Mouse (Mus musculus) neutrophil, adult 5-6 weeks (primary cell): Measurements from ENCODE around the gene Rsph1. TPM values are rescaled to one million over a fixed set of nuclear protein-coding genes. Genes with fewer than 3 reads are reported as not detected.

Experiments used
- ATAC-seq: fragments of 151-379, 151-347 bp; 2 replicates; pipeline ENCODE4 v1.8.0; 2017; ENCODE audit warnings: mild to moderate bottlenecking, moderate TSS enrichment; ENCODE audit not compliant: insufficient number of reproducible peaks, poor library complexity, low FRiP score, severe bottlenecking; ENCODE audit errors: extremely low read depth
- total RNA-seq: library from RNA; stranded (forward); fragments of 200-1000 nt; gene quantifications from 2 replicates; pipeline ENCODE4 v1.2.3, GENCODE M21; 2017

Rsph1 gene
- total RNA-seq, 1 experiment from 2014 or later, result 1.4 TPM

DNA sequence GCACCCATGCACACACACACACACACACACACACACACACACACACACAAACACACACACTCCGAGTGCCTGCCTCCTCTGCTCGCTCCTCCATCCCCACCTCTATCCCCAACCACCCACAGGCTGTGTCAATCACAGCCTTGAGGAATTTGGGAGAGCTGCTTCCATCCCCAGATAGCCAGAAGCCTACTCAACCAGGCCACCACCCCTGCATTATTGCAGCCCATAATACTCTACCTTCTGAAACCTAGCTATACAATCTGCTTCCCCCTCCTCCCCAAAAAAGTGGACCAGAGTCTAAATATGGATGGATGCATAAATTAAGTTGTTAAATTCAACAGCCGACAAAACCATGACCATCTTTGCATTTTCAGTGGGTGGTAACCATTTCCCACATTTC lies 50.8 kb downstream of the Rsph1 start:
- no peak for ATAC-seq

DNA sequence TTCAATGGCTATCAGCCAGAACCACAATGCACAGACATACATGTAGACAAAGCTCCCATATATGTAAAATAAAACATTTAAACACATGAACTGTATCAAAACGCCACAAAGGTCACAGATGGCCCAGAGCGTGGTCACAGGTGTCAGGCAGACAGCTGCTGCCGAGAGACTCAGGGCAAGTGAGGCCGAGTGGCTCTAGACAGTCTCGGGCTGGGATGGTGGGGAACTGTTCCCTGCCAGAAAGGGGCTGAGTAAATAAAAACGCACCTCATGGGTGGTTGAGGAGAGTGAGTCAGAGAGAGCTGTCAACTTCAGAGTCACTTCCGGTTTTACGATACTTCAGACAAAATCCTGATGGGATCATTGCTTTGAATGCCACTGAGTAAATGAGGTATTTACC lies 52.6 kb downstream of the Rsph1 start:
- ATAC-seq, result no peak

DNA sequence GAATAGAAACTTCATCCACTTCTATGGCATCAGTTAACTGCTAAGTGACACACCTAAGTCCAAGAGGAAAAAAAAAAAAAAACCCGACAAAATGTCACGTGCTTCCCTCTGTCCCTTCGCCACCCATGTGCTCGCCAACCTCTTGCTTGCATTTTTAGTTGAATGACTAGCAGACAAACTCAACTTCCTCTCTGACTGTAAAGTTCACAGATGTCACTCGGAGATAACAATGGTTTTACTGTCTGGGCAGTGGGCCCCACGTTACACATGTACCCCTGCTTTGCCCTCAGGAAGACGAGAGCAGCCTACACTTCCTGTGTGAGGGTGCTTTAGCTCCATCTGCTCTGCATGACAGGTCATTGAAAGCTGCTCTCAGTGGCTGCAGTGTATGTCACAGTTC lies 53.3 kb downstream of the Rsph1 start:
- ATAC-seq, result peak; percentile 56

DNA sequence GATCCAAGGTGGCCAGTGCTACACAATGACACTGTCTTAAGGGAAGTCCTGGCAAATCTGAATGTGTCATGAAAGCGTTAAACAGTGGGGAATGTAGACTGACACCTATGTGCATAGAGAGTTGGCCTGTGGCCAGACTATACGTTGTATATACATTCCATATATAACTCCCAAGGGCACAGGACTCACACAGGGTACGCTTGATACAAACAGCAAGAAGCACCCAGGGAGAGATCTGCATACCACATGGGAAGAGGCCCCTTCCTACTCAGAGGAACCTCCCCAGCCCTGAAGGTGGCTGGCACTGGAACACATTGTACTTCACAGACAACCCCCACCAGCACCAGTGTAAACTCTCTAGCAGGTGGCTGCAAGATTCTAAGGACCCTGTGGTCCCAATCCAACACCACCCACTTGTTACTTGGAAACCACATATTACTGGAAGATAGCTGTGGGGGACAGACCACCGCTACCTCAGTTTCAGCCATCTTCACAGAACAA lies 54.3 kb downstream of the Rsph1 start:
- no peak for ATAC-seq

DNA sequence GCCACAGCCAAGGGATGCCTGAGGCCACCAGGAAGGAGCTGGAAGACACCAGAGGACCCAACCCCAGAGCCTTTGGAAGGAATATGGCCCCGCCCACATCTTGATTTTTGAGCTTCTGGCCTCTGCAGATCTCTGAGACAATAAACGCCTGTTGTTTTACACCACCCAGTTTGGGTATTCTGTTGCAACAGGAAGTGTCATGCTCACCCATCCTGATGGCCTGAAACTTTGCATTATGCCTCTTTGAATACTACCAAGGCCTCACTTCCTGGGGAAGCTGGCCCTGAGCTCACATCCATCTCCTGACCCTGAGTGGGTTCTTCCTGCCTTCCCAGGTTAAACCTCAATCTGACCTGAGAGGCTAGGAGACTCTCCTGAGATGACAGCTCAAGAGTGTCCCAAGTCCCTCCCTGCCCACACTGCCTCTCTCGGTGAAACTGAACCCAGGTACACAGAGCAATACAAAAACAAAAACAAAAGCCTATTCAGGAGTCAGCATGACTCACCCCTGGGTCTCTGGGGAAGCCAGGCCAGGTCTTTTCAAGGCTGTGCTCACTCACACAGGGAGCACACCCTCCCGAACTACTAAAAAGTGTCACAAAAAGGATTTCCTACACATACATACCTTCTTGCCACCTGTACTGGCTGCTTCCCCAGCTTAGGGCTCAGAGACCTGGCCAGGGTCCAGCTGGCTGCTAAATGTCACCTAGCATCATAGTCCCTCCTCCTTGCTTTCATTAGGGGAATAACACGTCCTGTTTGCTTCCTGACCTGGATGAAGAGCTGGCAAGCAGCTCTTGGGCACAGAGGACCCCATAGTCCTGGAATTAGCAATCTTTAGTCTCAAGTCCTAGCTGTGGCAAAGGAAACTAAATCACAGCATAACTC lies 60.9 kb downstream of the Rsph1 start:
- peak; percentile 33 for ATAC-seq

DNA sequence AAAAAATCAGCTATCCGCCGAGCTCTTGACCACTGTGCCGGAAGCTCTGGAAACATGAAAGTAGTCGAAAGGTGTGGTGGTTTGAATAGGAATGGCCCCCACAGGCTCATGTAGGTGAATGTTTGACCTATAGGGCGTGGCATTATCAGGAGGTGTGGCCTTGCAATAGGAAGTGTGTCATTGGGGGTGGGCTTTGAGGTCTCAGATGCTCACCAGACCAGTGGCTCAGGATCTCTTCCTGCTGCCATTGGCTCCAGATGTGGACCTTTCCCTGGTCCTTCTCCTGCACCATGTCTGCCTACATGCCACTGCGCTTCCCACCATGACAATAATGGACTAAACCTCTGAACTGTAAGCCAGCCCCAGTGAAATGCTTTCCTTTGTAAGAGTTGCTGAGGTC lies 65.3 kb downstream of the Rsph1 start:
- no peak for ATAC-seq

DNA sequence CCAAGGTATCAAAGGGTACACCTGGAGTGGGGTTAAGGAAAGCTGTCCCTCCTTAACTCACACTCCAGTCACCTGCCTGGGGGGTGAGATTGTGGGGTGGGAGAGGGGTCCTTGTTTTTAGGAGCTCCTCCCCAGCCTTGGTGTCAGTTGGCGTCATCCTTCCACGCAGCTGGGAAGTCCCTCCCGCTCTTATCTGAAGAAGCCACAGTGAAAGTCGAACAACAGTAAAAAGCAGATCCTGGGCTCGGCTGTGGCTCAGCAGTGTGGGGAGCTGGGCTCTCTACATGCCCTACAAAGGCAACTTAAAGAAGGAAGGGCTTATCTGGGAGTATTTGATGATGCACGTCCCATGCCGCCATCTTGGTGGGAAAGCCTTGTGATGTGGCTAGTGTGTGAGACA lies 66.9 kb downstream of the Rsph1 start:
- no peak for ATAC-seq

DNA sequence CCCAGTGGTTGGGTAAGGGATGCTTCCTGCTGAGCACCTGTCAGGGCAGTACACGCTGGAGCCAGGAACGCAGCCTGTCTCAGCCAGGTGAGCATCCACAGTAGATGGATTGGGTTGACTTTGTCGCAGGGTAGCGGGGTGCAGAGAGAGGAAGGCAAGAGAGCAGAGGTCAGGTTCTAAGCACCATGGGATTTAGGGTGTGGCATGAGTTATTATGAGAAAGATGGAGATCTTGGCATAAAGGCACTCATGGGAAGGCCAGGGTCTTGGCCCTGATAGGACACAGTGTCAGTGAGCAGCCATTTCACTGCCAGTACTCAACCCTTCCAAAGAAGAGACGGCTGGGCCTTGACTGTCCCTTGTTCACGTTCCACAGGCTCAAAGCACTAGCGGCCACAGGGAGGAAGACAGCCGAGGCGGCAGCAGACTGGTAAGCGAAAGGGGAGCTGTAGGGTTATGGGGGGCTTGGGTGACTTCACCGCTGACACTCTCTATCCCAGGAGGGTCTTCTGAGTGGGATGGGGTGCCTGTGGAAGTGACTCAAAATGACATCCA lies 67.7 kb downstream of the Rsph1 start:
- no peak for ATAC-seq

DNA sequence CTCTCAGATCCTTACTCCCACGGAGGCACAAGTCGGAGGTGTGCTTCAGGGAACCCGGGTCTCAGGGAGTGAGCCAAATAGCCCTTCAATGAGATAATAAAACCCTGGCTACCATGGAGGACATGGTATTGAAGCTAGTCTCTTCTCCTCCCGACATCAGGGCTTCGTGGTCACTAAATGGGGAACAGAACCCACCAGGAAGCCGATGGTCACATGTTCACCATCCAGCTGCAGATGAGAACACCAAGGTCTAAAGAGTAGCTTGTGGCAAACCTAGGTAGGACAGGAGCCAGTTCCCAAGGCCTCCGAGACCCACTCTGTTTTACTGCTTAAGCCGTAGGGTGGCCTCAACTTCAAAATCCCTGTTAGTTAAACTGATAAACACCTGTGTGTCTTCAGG lies 68.5 kb downstream of the Rsph1 start:
- ATAC-seq, result no peak

DNA sequence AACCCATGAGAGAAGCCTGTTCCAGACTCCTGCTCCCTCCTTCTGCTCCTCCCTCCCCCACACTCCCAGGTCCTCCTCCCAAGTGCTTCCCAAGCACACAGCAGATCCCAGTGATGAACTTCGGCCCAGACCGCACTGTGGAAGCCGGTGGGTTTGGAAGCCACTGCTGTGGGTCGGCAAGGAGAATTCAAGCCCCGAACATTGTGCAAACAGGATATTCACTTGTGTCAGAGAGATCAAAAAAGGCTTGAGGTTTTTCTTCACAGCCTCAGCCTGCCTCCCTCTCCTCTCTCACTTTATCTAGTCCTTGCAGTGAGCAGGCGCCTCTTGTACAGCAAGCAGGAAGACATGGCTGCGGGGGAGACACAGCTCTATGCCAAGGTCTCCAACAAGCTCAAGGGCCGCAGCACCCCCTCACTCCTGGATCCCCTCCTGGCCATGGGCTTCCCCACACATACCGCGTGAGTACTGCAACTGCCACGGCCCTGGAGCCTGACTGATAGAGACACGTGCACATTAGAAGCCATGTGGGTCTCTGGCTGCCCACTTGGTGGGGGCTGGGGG lies 69.3 kb downstream of the Rsph1 start, which contains the start of gene Ubash3a:
Ubash3a (plus strand) TSS at position 103 of the 564 bp plus-strand sequence.
- ATAC-seq, result peak; percentile 22; the same call in 1 of the 2 replicates

Other genes with a start within 250 kb of the Rsph1 start
- gene Abcg1, start 219.7 kb downstream of the Rsph1 start, total RNA-seq, result 80.2 and 90.7 TPM in 2 replicates
- not detected in 2 replicates for gene Tff3, start 147.7 kb downstream of the Rsph1 start, total RNA-seq
- gene Tff2, start 133.1 kb downstream of the Rsph1 start, total RNA-seq, result not detected in 2 replicates
- not detected in 2 replicates for gene Tff1, start 112.1 kb downstream of the Rsph1 start, total RNA-seq
- 0.23 and 0.49 TPM in 2 replicates for gene Tmprss3, start 78.4 kb downstream of the Rsph1 start, total RNA-seq
- gene Ubash3a, start 69.5 kb downstream of the Rsph1 start, total RNA-seq, result 4.3 and 4.8 TPM in 2 replicates
- 19.5 and 19.6 TPM in 2 replicates for gene Slc37a1, start 9.4 kb upstream of the Rsph1 start, total RNA-seq
- 1.2 TPM in 1 of 2 replicates, not detected in the other for gene Pde9a, start 108.8 kb upstream of the Rsph1 start, total RNA-seq
- 9.6 and 10.9 TPM in 2 replicates for gene Wdr4, start 242.6 kb upstream of the Rsph1 start, total RNA-seq
- gene Ndufv3, start 242.7 kb upstream of the Rsph1 start, total RNA-seq, result 69.1 and 76.3 TPM in 2 replicates